Mouse (Mus musculus): ENCODE results near the gene Prune1. TPM values are rescaled to one million over a fixed set of nuclear protein-coding genes. Genes with fewer than 3 reads are reported as not detected.

Prune1 gene
- polyA plus RNA-seq, 1 experiment from 2014 or later: 23.1 TPM

DNA sequence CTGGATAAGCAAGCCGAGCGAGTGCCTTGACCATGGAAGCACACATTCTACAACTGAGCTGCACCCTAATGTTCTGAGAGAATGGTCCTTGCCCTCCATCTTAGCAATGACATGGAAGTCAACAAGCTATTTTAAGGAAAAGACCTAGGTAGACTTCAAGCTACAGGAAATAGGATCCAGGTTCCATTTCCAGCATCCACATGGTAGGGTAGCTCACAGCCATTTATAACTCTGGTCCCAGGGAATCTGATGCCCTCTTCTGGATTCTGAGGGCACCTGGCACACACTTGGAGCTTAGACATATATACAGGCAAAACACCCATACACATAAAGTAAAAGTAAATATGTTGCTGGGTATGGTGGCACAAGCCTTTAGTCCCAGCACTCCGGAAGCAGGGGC, 15.8 kb downstream of the Prune1 start:
- Histone ChIP-seq H3K4me2 (replicated peaks; ENCODE audit: low read depth, low read length) (no peak overlapping the region), H3K27me3 (ENCODE audit: control insufficient read depth, insufficient read depth, low read length) (no peaks in the 10 kb centered on the region), H3K36me3 (ENCODE audit: control insufficient read depth, insufficient read depth, low read length) (peaks cover 29% of the 10 kb centered on the region), H3K4me3 (ENCODE audit: low read depth, low read length) (no peak overlapping the region), H3K9ac (replicated peaks; ENCODE audit: low read depth, low read length) (no peak overlapping the region), H3K4me1 (ENCODE audit: control insufficient read depth, insufficient read depth, low read length) (0 out of 2 replicates have a peak, but pooled peaks cover under 1% of the 10 kb centered on the region), H3K27ac (ENCODE audit: low read length) (no peak overlapping the region), H3K9me3 (ENCODE audit: control insufficient read depth, low read depth, low read length) (no peaks in the 10 kb centered on the region)
- WGBS: 93% methylated on average over 3 of the region's 3 CpGs
- ATAC-seq (ENCODE audit: insufficient number of reproducible peaks, insufficient read depth, low FRiP score, low read depth): no peak

DNA sequence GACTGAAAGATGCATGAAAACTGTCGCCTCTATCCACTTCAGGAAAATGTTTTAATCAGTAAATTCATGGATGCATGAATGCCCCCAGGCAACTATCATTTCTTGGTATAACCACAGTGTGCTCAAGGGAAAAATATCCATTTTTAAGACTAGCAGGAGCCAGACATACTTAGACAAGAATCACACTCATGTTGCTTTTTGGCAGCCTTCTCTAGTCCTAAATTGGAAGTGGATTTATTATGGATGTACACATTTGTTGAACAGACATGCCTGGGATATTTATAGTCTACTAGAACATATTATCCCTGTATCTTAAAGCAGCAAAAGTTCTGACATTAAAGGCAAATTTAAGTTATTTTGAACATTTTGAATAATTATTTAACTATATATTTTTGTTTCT, 17.2 kb downstream of the Prune1 start:
- no peak overlapping the region for H3K27ac ChIP-seq (ENCODE audit: low read length)
- 81% methylated on average over 1 of the region's 1 CpGs for whole genome bisulfite sequencing
- no peak overlapping the region for H3K9ac ChIP-seq (replicated peaks; ENCODE audit: low read depth, low read length)
- H3K9me3 ChIP-seq (ENCODE audit: control insufficient read depth, low read depth, low read length): no peaks in the 10 kb centered on the region
- H3K4me2 ChIP-seq (replicated peaks; ENCODE audit: low read depth, low read length): no peak overlapping the region
- no peaks in the 10 kb centered on the region for H3K27me3 ChIP-seq (ENCODE audit: control insufficient read depth, insufficient read depth, low read length)
- H3K36me3 ChIP-seq (ENCODE audit: control insufficient read depth, insufficient read depth, low read length): peaks cover 29% of the 10 kb centered on the region
- no peaks in the 10 kb centered on the region for H3K4me1 ChIP-seq (ENCODE audit: control insufficient read depth, insufficient read depth, low read length)
- no peak for ATAC-seq (ENCODE audit: insufficient number of reproducible peaks, insufficient read depth, low FRiP score, low read depth)
- no peak overlapping the region for H3K4me3 ChIP-seq (ENCODE audit: low read depth, low read length)

DNA sequence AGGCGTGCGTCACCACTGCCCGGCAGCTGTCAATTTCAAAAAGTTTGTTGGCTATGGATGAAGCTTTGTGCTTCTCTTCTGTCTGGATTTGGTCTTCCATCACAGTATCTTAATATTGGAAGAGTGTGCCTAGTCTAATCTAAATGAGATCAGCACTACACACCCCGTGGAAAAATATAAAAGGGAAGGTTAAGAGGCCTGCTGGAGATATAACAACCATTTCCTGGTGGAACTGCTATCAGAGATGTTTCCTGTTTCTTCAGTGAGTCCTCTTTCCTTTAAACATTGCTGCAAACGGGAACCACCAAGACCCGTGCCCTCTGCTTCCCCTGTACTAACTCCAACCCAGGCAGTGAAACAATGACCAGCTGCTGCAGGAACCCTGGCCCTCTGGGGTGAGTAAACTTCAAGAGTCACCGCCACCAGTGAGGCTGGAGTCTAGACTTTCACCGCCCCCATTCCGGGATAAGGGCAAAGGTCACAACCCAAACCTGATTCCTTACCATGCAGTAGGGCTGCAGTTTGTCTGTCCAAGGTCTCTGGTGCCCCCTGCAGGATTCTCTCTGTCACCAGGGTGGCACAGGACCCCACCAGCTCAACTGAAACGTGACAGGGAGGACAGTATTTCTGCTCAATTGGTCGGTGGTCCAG, 18.7 kb downstream of the Prune1 start:
- Histone ChIP-seq H3K4me1 (ENCODE audit: control insufficient read depth, insufficient read depth, low read length) (no peaks in the 10 kb centered on the region), H3K36me3 (ENCODE audit: control insufficient read depth, insufficient read depth, low read length) (peaks cover 37% of the 10 kb centered on the region), H3K4me2 (replicated peaks; ENCODE audit: low read depth, low read length) (no peak overlapping the region), H3K9ac (replicated peaks; ENCODE audit: low read depth, low read length) (no peak overlapping the region), H3K27me3 (ENCODE audit: control insufficient read depth, insufficient read depth, low read length) (no peaks in the 10 kb centered on the region), H3K27ac (ENCODE audit: low read length) (no peak overlapping the region), H3K4me3 (ENCODE audit: low read depth, low read length) (no peak overlapping the region), H3K9me3 (ENCODE audit: control insufficient read depth, low read depth, low read length) (no peaks in the 10 kb centered on the region)
- no peak for ATAC-seq (ENCODE audit: insufficient number of reproducible peaks, insufficient read depth, low FRiP score, low read depth)
- WGBS: 44% methylated on average over 11 of the region's 11 CpGs

DNA sequence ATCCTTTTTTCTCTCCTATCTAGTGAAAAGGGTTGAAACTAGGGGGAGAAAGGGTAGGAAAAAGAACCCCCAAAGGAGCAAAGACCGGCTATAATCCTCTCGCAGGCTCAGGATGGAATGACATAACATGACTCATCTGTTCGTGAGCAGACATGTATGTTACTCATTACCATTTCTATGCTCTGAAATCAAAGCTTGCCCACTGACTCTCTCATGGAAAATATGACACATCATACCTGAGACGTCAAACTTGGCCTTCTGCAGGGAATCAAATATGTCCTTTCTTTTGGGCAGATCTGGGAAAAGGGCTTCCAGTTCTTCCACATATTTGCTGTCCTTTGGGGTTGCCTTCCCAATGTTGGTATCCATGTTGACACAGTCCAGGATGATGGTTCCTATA, 19.9 kb downstream of the Prune1 start:
- Histone ChIP-seq H3K9ac (replicated peaks; ENCODE audit: low read depth, low read length) (no peak overlapping the region), H3K27me3 (ENCODE audit: control insufficient read depth, insufficient read depth, low read length) (no peaks in the 10 kb centered on the region), H3K4me1 (ENCODE audit: control insufficient read depth, insufficient read depth, low read length) (no peaks in the 10 kb centered on the region), H3K9me3 (ENCODE audit: control insufficient read depth, low read depth, low read length) (no peaks in the 10 kb centered on the region), H3K4me2 (replicated peaks; ENCODE audit: low read depth, low read length) (no peak overlapping the region), H3K36me3 (ENCODE audit: control insufficient read depth, insufficient read depth, low read length) (peaks cover 38% of the 10 kb centered on the region), H3K27ac (ENCODE audit: low read length) (no peak overlapping the region), H3K4me3 (ENCODE audit: low read depth, low read length) (no peak overlapping the region)
- no peak for ATAC-seq (ENCODE audit: insufficient number of reproducible peaks, insufficient read depth, low FRiP score, low read depth)
- WGBS: 98% methylated on average over 4 of the region's 4 CpGs

DNA sequence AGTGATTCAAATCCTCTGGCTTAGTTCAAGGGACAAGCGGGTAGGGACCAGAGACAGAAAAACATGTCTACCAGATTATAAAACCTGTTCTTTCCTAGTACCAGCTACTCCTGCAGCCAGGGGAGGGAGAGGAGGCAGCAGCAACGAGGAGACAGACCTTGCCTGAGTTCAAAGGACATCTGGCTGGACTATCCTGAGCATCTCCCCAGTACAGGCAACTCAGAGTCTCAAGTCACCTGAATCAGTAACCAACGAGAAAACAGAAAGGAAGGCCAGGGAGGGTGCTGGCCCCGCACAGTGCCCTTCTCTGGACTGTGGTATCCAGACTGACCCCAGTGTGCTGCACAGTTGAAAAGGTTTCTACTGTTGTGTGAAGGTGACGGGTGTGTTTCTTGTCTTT, 24.9 kb downstream of the Prune1 start:
- H3K4me3 ChIP-seq (ENCODE audit: low read depth, low read length): no peak overlapping the region
- H3K4me1 ChIP-seq (ENCODE audit: control insufficient read depth, insufficient read depth, low read length): no peaks in the 10 kb centered on the region
- 83% methylated on average over 5 of the region's 5 CpGs for WGBS
- no peaks in the 10 kb centered on the region for H3K27me3 ChIP-seq (ENCODE audit: control insufficient read depth, insufficient read depth, low read length)
- peaks cover 31% of the 10 kb centered on the region for H3K36me3 ChIP-seq (ENCODE audit: control insufficient read depth, insufficient read depth, low read length)
- no peak for ATAC-seq (ENCODE audit: insufficient number of reproducible peaks, insufficient read depth, low FRiP score, low read depth)
- no peaks in the 10 kb centered on the region for H3K9me3 ChIP-seq (ENCODE audit: control insufficient read depth, low read depth, low read length)
- H3K9ac ChIP-seq (replicated peaks; ENCODE audit: low read depth, low read length): no peak overlapping the region
- H3K27ac ChIP-seq (ENCODE audit: low read length): no peak overlapping the region
- no peak overlapping the region for H3K4me2 ChIP-seq (replicated peaks; ENCODE audit: low read depth, low read length)

DNA sequence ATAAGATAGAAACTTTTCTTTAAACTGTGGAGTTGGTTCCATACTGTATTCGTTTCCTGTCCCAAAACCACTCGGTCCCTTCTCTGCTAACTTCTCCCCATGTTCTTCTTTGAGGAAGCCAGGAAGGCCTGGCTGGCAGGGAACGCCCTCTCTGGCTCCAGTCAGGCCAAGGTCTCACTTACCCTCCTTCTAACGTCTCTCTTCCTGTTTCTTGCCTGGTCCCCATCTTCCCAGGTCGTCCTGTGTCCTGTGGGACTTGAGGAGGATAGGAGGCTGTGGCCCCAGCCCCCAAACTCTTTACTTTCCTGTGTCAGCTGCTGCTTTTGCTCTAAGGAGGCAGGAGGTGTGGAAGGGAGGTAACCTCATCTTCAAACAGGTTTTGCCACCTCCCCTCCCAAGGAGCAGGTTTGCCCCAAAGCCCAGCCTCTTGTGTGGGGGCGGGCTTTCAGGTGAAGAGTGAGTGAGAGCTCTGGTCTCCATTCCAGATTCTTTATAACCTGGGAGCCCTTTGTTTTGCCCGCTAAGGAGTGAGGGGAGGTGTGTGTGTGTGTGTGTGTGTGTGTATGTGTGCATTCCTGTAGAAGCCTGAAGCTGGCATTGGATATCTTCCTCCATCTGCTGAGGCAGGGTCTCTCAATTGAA, 31.0 kb downstream of the Prune1 start, which contains the start of gene Bnipl:
Bnipl (minus strand) TSS at position 411 of the 642 bp plus-strand sequence.
- Histone ChIP-seq H3K27me3 (ENCODE audit: control insufficient read depth, insufficient read depth, low read length) (no peaks in the 10 kb centered on the region), H3K4me1 (ENCODE audit: control insufficient read depth, insufficient read depth, low read length) (no peaks in the 10 kb centered on the region), H3K4me2 (replicated peaks; ENCODE audit: low read depth, low read length) (no peak within 1 kb of the TSS), H3K27ac (ENCODE audit: low read length) (no peak within 1 kb of the TSS; the same call in 1 of the 2 replicates), H3K36me3 (ENCODE audit: control insufficient read depth, insufficient read depth, low read length) (peaks cover 10% of the 10 kb centered on the region), H3K9ac (replicated peaks; ENCODE audit: low read depth, low read length) (no peak within 1 kb of the TSS), H3K9me3 (ENCODE audit: control insufficient read depth, low read depth, low read length) (no peaks in the 10 kb centered on the region), H3K4me3 (ENCODE audit: low read depth, low read length) (no peak within 1 kb of the TSS)
- WGBS: 44% methylated on average over 7 of the region's 7 CpGs
- ATAC-seq (ENCODE audit: insufficient number of reproducible peaks, insufficient read depth, low FRiP score, low read depth): peak; percentile 54; the same call in 1 of the 2 replicates

DNA sequence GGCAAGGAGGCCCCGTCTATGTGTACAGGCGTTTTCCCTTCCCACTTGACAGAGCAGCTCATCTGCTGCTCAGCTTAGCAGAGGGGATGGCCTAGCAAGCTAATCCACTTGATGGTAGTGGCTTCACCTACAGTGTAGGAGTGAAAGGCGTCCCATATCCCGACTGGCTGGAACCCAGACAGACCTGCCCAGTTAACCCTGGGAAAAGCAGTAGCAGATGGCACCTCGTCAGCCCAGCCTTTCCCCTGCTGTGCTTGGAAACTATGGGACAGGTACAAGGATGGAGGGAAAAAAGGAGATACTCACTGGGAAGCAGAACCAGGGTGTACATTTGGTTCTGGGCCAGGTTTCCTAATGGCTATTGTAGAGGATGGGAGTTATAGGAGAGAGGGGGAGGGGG, 31.5 kb downstream of the Prune1 start:
- Histone ChIP-seq H3K4me3 (ENCODE audit: low read depth, low read length) (no peak overlapping the region), H3K27ac (ENCODE audit: low read length) (no peak overlapping the region), H3K36me3 (ENCODE audit: control insufficient read depth, insufficient read depth, low read length) (peaks cover 8% of the 10 kb centered on the region), H3K27me3 (ENCODE audit: control insufficient read depth, insufficient read depth, low read length) (no peaks in the 10 kb centered on the region), H3K9me3 (ENCODE audit: control insufficient read depth, low read depth, low read length) (no peaks in the 10 kb centered on the region), H3K9ac (replicated peaks; ENCODE audit: low read depth, low read length) (no peak overlapping the region), H3K4me1 (ENCODE audit: control insufficient read depth, insufficient read depth, low read length) (no peaks in the 10 kb centered on the region), H3K4me2 (replicated peaks; ENCODE audit: low read depth, low read length) (no peak overlapping the region)
- ATAC-seq (ENCODE audit: insufficient number of reproducible peaks, insufficient read depth, low FRiP score, low read depth): no peak
- 77% methylated on average over 5 of the region's 5 CpGs for WGBS

DNA sequence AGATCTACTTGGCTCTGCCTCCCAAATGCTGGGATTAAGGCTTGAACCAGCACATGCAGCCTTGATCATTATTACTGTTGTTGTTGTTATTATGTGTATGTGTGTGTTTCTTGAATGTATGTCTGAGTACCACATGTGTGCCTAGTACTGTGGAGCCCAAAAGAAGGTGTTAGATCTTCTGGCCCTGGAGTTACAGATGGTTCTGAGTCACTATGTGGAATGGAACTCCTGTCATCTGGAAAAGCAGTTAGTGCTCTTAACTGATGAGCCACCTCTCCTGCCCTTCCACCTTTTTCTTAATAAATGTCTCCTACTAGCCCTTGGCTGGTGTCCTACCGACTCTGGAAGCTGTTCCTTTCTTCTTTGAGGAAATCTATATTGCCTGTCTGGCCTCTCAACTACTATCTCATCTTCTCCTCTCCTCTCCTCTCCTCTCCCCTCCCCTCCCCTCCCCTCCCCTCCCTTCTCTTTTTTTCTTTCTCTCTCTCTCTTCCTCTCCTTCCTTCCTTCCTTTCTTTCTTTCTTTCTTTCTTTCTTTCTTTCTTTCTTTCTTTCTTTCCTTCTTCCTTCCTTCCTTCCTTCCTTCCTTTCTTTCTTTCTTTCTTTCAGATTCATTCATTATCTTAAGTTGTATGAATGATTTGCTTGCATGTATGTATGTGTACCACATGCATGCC, 34.1 kb downstream of the Prune1 start:
- no peaks in the 10 kb centered on the region for H3K9me3 ChIP-seq (ENCODE audit: control insufficient read depth, low read depth, low read length)
- no peak for ATAC-seq (ENCODE audit: insufficient number of reproducible peaks, insufficient read depth, low FRiP score, low read depth)

More for the DNA sequence above, 34.1 kb downstream of the Prune1 start:
- H3K4me1 ChIP-seq (ENCODE audit: control insufficient read depth, insufficient read depth, low read length): no peaks in the 10 kb centered on the region
- 82% methylated on average over 1 of the region's 1 CpGs for WGBS
- H3K4me2 ChIP-seq (replicated peaks; ENCODE audit: low read depth, low read length): no peak overlapping the region
- H3K4me3 ChIP-seq (ENCODE audit: low read depth, low read length): no peak overlapping the region
- no peak overlapping the region for H3K27ac ChIP-seq (ENCODE audit: low read length)
- no peaks in the 10 kb centered on the region for H3K27me3 ChIP-seq (ENCODE audit: control insufficient read depth, insufficient read depth, low read length)
- peaks cover 4% of the 10 kb centered on the region; the same call in 1 of the 2 replicates for H3K36me3 ChIP-seq (ENCODE audit: control insufficient read depth, insufficient read depth, low read length)
- no peak overlapping the region for H3K9ac ChIP-seq (replicated peaks; ENCODE audit: low read depth, low read length)
